Mouse (Mus musculus): ENCODE measurements at regions not wholly inside any gene's neighbourhood (a gene's known extent, or its start where the extent isn't known, plus 50 kb on each side); places are given as distances from the start of the nearest gene placed in this dataset.

DNA sequence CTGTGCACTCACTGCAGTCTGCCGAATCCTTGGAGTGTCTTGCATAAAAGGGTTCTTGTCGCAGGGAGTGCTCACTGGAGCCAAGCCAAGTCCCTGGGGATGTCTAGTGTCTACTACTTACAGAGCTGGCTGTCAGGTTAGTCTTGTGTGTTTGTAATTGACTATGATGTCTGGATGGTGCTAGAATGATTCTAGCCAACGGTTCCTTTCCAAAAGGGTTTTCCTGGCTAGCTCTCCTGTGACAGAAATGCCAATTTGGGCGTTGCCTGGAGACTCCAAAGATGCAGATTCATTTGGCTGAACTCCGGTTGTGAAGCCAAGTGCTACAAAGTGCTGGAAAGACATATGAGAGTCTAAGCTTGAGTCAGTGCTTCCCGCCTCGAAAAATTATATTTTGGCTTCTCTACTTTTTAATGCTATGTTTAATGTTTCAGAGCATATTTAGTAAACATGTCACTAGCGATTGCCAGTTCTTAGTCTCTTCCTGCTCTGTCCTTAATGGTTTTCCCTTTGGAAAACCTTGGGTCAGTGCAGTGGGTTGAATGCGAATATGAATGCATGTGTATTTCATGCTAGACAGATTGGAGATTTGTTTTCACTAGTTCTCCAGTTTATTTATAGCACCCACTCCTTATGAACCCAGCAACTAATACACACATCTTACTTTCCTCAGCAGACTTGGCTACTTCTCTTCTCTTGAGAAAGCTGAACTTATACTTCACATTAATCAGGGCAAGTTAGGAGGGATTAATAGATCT, 162.2 kb upstream of the Etaa1 start:
- H3K36me3 ChIP-seq (ENCODE audit: control insufficient read depth, insufficient read depth, low read length): no peaks in the 10 kb centered on the region
- H3K27ac ChIP-seq (ENCODE audit: low read depth, low read length): no peak overlapping the region
- no peak overlapping the region for H3K4me3 ChIP-seq (ENCODE audit: low read depth, low read length)
- DNase-seq (ENCODE audit: low spot score) (no peak), ATAC-seq (ENCODE audit: insufficient read depth, low FRiP score, low TSS enrichment) (no peak)
- no peaks in the 10 kb centered on the region for H3K27me3 ChIP-seq (ENCODE audit: control insufficient read depth, insufficient read depth, low read length)
- no peak overlapping the region for H3K4me2 ChIP-seq (ENCODE audit: low read depth)
- no peak overlapping the region for H3K9ac ChIP-seq (ENCODE audit: low read length)
- H3K9me3 ChIP-seq (ENCODE audit: control insufficient read depth, low read length): no peaks in the 10 kb centered on the region
- no peaks in the 10 kb centered on the region for H3K4me1 ChIP-seq (ENCODE audit: control insufficient read depth, insufficient read depth, low read length)
- WGBS: 89% methylated on average over 9 of the region's 9 CpGs

DNA sequence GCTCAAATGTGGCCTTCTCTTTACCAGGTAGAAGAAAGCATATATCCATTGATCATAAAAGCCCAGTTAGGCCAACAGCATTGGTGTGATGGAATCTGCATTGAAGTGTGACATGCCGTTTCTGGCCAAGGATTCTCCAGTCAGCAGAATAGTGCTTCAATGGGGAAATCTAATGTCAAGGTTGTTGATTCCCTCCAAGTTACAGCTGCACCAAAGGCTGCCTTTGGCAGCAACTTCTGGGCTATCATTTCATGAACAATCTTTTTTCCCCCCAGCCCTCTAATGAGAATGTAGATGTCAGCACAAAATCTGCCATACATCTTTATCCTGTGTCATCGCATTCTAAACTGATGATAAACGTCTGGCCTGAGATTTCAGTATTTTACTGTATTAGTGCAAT, 149.2 kb upstream of the Etaa1 start:
- Histone ChIP-seq H3K27ac (ENCODE audit: low read depth, low read length) (no peak overlapping the region), H3K9ac (ENCODE audit: low read length) (no peak overlapping the region), H3K4me3 (ENCODE audit: low read depth, low read length) (no peak overlapping the region), H3K4me2 (ENCODE audit: low read depth) (no peak overlapping the region), H3K36me3 (ENCODE audit: control insufficient read depth, insufficient read depth, low read length) (no peaks in the 10 kb centered on the region), H3K27me3 (ENCODE audit: control insufficient read depth, insufficient read depth, low read length) (no peaks in the 10 kb centered on the region), H3K9me3 (ENCODE audit: control insufficient read depth, low read length) (no peaks in the 10 kb centered on the region), H3K4me1 (ENCODE audit: control insufficient read depth, insufficient read depth, low read length) (no peaks in the 10 kb centered on the region)
- 82% methylated on average over 3 of the region's 3 CpGs for WGBS
- ATAC-seq (ENCODE audit: insufficient read depth, low FRiP score, low TSS enrichment) (no peak), DNase-seq (ENCODE audit: low spot score) (no peak)

DNA sequence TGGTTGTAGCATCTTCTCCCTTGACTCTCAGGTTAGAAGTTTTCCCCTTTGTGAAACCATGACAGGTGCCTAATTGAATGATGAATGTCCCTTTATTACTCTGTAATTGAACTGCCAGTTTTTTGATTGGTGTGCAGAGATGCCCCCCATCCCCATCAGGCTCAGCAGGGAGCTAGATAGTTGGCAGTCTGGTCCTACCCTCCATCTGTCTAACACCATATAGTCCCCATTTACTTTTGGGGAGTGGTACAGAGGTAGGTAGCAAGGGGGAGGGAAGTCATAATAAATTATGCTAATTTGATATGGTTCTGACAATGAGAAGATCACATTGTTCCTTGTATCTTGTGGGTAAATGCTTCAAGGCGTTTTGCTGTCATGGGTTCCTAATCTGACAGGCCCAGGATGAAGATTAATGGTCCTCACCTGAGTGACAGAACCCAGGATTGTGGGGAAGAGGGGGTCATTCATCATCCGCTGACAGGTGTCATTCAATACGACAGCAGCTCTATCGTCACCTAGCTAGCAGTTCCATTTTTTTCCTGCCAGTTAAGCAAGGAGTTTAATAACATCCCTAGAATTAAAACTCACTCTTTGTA, 122.3 kb upstream of the Etaa1 start:
- H3K9ac ChIP-seq (ENCODE audit: low read length): no peak overlapping the region
- no peaks in the 10 kb centered on the region for H3K27me3 ChIP-seq (ENCODE audit: control insufficient read depth, insufficient read depth, low read length)
- no peak; the same call in 1 of the 2 replicates for ATAC-seq (ENCODE audit: insufficient read depth, low FRiP score, low TSS enrichment)
- no peak overlapping the region for H3K4me2 ChIP-seq (ENCODE audit: low read depth)
- no peaks in the 10 kb centered on the region for H3K4me1 ChIP-seq (ENCODE audit: control insufficient read depth, insufficient read depth, low read length)
- H3K9me3 ChIP-seq (ENCODE audit: control insufficient read depth, low read length): no peaks in the 10 kb centered on the region
- WGBS: 68% methylated on average over 4 of the region's 4 CpGs
- no peak overlapping the region for H3K27ac ChIP-seq (ENCODE audit: low read depth, low read length)
- DNase-seq (ENCODE audit: low spot score): no peak
- no peak overlapping the region for H3K4me3 ChIP-seq (ENCODE audit: low read depth, low read length)
- H3K36me3 ChIP-seq (ENCODE audit: control insufficient read depth, insufficient read depth, low read length): no peaks in the 10 kb centered on the region

DNA sequence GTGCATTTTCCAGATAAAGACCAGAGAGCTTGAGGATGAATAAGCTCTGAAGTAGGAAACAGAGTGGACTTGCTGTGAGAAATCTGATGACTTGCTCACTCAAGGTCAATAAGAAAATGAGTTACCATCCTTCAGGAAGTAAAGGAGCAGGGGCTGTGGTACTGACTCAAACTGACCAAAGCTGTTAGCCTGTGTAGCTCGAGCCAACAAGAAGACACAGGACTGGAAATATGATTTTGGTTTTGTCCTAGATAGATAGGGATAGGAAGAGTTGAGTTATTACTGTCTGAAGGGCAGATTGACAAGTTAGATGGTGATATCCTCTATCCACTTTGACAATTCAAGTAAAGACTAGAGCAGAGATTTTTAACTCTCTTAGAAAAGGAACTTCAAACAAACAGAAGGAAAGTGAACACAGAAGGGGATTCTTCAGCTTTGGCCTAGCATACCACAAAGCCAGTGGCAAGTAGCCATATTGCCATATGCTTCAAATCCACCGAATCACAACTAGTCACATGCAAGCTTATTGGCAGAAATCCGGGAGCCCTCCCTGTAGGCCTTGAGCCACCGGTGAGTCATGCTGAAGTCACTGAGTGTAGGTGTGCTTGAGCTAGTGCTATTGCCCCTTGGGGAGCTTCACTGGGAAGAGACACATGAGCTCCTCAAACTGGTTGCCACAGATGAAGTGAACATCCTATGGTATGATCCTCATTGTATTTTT, 117.1 kb upstream of the Etaa1 start:
- no peak for DNase-seq (ENCODE audit: low spot score)
- 90% methylated on average over 4 of the region's 4 CpGs for WGBS
- H3K27ac ChIP-seq (ENCODE audit: low read depth, low read length): no peak overlapping the region
- no peaks in the 10 kb centered on the region for H3K27me3 ChIP-seq (ENCODE audit: control insufficient read depth, insufficient read depth, low read length)
- ATAC-seq (ENCODE audit: insufficient read depth, low FRiP score, low TSS enrichment): no peak
- H3K4me2 ChIP-seq (ENCODE audit: low read depth): no peak overlapping the region
- H3K9ac ChIP-seq (ENCODE audit: low read length): no peak overlapping the region
- no peaks in the 10 kb centered on the region for H3K4me1 ChIP-seq (ENCODE audit: control insufficient read depth, insufficient read depth, low read length)
- no peak overlapping the region for H3K4me3 ChIP-seq (ENCODE audit: low read depth, low read length)
- no peaks in the 10 kb centered on the region for H3K9me3 ChIP-seq (ENCODE audit: control insufficient read depth, low read length)
- H3K36me3 ChIP-seq (ENCODE audit: control insufficient read depth, insufficient read depth, low read length): no peaks in the 10 kb centered on the region

DNA sequence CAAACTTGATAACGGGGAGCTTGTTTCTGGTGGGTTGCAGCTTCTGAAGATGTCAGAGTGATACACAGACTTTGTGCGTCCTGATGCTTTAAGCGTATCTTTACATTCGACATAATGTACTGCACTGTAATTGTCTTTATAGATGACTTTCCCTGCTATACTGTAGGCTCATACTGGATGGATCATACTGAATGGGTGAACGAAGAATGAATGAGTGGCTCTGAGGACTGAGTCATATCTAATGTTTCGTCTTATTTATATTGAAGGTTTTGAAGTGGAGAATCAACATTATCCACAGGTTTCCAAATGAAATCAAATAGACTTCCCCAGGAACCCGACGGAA, 116.3 kb upstream of the Etaa1 start:
- ATAC-seq (ENCODE audit: insufficient read depth, low FRiP score, low TSS enrichment): 0 out of 2 replicates have a peak, but pooled peaks have one; percentile 9

DNA sequence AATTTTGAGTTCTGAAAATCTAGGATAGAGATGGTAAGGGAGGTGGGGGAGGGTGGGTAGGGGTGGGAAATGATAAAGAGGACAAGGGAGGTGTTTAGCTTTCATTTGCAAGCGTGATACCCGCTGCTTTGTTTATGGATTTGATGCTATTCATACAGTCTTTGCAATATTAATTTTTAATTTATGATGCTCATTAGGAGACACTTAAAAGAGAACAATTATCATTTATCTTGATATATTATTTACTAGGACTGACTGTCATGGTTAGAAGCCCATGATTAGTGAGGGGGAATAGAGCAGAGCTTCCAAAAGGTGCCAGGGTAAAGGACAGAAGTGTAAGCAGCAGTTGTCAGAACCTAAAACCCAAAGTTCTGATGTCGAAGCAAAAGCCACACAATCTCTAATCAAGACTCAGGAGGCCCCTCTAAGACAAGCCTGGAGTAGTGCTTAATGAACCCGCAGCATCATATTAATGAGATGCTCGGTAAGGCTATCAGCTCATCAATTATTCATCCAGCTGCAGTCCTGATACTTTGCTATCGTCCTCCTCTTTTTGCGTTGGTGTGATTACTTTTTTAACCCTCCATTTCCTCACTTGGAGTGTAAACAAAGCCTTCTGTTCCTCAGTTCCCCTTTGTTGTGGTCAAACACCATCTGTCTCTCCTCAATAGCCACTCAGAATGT, 115.8 kb upstream of the Etaa1 start:
- Histone ChIP-seq H3K4me1 (ENCODE audit: control insufficient read depth, insufficient read depth, low read length) (no peaks in the 10 kb centered on the region), H3K27ac (ENCODE audit: low read depth, low read length) (no peak overlapping the region), H3K9ac (ENCODE audit: low read length) (no peak overlapping the region), H3K4me3 (ENCODE audit: low read depth, low read length) (no peak overlapping the region), H3K27me3 (ENCODE audit: control insufficient read depth, insufficient read depth, low read length) (no peaks in the 10 kb centered on the region), H3K9me3 (ENCODE audit: control insufficient read depth, low read length) (no peaks in the 10 kb centered on the region), H3K4me2 (ENCODE audit: low read depth) (no peak overlapping the region), H3K36me3 (ENCODE audit: control insufficient read depth, insufficient read depth, low read length) (no peaks in the 10 kb centered on the region)
- DNase-seq (ENCODE audit: low spot score) (no peak), ATAC-seq (ENCODE audit: insufficient read depth, low FRiP score, low TSS enrichment) (0 out of 2 replicates have a peak, but pooled peaks have one; percentile 23)
- WGBS: 57% methylated on average over 7 of the region's 7 CpGs

More for the DNA sequence above, 116.3 kb upstream of the Etaa1 start:
- Histone ChIP-seq H3K36me3 (ENCODE audit: control insufficient read depth, insufficient read depth, low read length) (no peaks in the 10 kb centered on the region), H3K9me3 (ENCODE audit: control insufficient read depth, low read length) (no peaks in the 10 kb centered on the region), H3K4me1 (ENCODE audit: control insufficient read depth, insufficient read depth, low read length) (no peaks in the 10 kb centered on the region), H3K4me2 (ENCODE audit: low read depth) (no peak overlapping the region), H3K4me3 (ENCODE audit: low read depth, low read length) (no peak overlapping the region), H3K27ac (ENCODE audit: low read depth, low read length) (no peak overlapping the region), H3K9ac (ENCODE audit: low read length) (no peak overlapping the region), H3K27me3 (ENCODE audit: control insufficient read depth, insufficient read depth, low read length) (no peaks in the 10 kb centered on the region)
- WGBS: 77% methylated on average over 8 of the region's 8 CpGs
- DNase-seq (ENCODE audit: low spot score): no peak

DNA sequence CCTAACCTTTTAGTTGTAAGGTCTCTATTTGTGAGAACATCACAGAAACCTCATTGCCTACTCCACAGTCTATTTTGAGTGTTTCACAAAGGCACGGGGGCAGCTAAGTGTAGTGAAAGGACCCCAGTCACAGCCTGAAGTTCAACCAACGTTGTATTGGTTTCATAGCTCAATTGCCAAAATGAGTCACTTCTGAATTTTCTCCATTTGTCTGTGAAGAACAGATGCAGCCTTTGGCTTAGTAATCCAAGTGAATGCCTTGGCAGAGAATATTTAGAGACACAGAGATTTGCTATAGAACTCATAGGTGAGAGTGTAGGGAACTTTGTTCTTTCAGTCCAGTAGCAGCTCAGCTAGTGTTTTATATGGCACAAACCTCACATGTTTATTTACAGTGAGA, 114.4 kb upstream of the Etaa1 start:
- Histone ChIP-seq H3K9me3 (ENCODE audit: control insufficient read depth, low read length) (no peaks in the 10 kb centered on the region), H3K4me2 (ENCODE audit: low read depth) (no peak overlapping the region), H3K27ac (ENCODE audit: low read depth, low read length) (no peak overlapping the region), H3K4me1 (ENCODE audit: control insufficient read depth, insufficient read depth, low read length) (no peaks in the 10 kb centered on the region), H3K36me3 (ENCODE audit: control insufficient read depth, insufficient read depth, low read length) (no peaks in the 10 kb centered on the region), H3K4me3 (ENCODE audit: low read depth, low read length) (no peak overlapping the region), H3K9ac (ENCODE audit: low read length) (no peak overlapping the region), H3K27me3 (ENCODE audit: control insufficient read depth, insufficient read depth, low read length) (no peaks in the 10 kb centered on the region)
- no peak for ATAC-seq (ENCODE audit: insufficient read depth, low FRiP score, low TSS enrichment)
- 60% methylated on average over 2 of the region's 2 CpGs for WGBS
- no peak for DNase-seq (ENCODE audit: low spot score)

DNA sequence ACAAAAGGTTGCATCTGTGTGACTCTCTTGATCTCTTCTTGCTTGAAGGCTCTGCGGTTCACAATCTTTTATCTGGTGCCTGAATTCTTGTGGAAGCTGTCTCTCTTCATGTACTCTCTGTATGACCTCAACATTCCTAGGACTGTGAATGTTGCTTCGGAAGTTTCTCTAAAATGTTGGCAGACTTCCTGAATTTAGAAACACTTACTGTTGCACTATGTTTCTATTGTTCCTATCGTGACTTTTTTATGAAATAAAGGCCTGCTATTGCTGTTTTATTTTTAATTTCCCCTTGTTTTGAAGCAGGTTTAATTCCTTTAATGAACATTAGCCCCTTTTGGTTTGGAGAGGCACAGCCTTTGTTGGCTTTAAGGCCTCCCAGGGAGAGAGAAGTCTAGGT, 114.0 kb upstream of the Etaa1 start:
- ATAC-seq (ENCODE audit: insufficient read depth, low FRiP score, low TSS enrichment): no peak
- no peak overlapping the region for H3K9ac ChIP-seq (ENCODE audit: low read length)
- H3K4me2 ChIP-seq (ENCODE audit: low read depth): no peak overlapping the region
- 80% methylated on average over 3 of the region's 3 CpGs for WGBS
- H3K36me3 ChIP-seq (ENCODE audit: control insufficient read depth, insufficient read depth, low read length): no peaks in the 10 kb centered on the region
- no peaks in the 10 kb centered on the region for H3K27me3 ChIP-seq (ENCODE audit: control insufficient read depth, insufficient read depth, low read length)
- DNase-seq (ENCODE audit: low spot score): no peak
- no peak overlapping the region for H3K27ac ChIP-seq (ENCODE audit: low read depth, low read length)
- no peak overlapping the region for H3K4me3 ChIP-seq (ENCODE audit: low read depth, low read length)
- H3K4me1 ChIP-seq (ENCODE audit: control insufficient read depth, insufficient read depth, low read length): no peaks in the 10 kb centered on the region
- no peaks in the 10 kb centered on the region for H3K9me3 ChIP-seq (ENCODE audit: control insufficient read depth, low read length)

All from neural tube, embryonic 11.5 days (tissue).